Mouse (Mus musculus): ENCODE measurements around the gene Faap20.

Gene Faap20

GRCm38 (mm10) chr4:155249648-155250351, at the start of gene Faap20:
Gene Faap20 (plus strand): TSS chr4:155249802.
- peak; percentile 89 for DNase-seq (ENCODE audit: low read depth, low spot score)

- DNase-seq (ENCODE audit: low read depth, low spot score), result peak; percentile 69
These were observed 48.7 kb upstream of the Faap20 start for GRCm38 (mm10) chr4:155200861-155201390.

- no peak for DNase-seq (ENCODE audit: low read depth, low spot score)
These were observed 47.8 kb upstream of the Faap20 start for GRCm38 (mm10) chr4:155201764-155202163.

- no peak for DNase-seq (ENCODE audit: low read depth, low spot score)
These were observed 43.7 kb upstream of the Faap20 start for GRCm38 (mm10) chr4:155205919-155206318.

- DNase-seq (ENCODE audit: low read depth, low spot score), result no peak
These were observed 43.1 kb upstream of the Faap20 start for GRCm38 (mm10) chr4:155206498-155206897.

- DNase-seq (ENCODE audit: low read depth, low spot score), result no peak
These were observed 41.8 kb upstream of the Faap20 start for GRCm38 (mm10) chr4:155207841-155208240.

- no peak for DNase-seq (ENCODE audit: low read depth, low spot score)
These were observed 41.0 kb upstream of the Faap20 start for GRCm38 (mm10) chr4:155208613-155209012.

GRCm38 (mm10) chr4:155209079-155209478, 40.5 kb upstream of the Faap20 start:
- no peak for DNase-seq (ENCODE audit: low read depth, low spot score)

- DNase-seq (ENCODE audit: low read depth, low spot score), result no peak
These were observed 40.1 kb upstream of the Faap20 start for GRCm38 (mm10) chr4:155209494-155209893.

- DNase-seq (ENCODE audit: low read depth, low spot score), result no peak
These were observed 36.4 kb upstream of the Faap20 start for GRCm38 (mm10) chr4:155213052-155213751.

- DNase-seq (ENCODE audit: low read depth, low spot score), result no peak
These were observed 35.9 kb upstream of the Faap20 start for GRCm38 (mm10) chr4:155213752-155214054.

GRCm38 (mm10) chr4:155214188-155214587, 35.4 kb upstream of the Faap20 start:
- no peak for DNase-seq (ENCODE audit: low read depth, low spot score)

GRCm38 (mm10) chr4:155214793-155215192, 34.8 kb upstream of the Faap20 start:
- no peak for DNase-seq (ENCODE audit: low read depth, low spot score)

GRCm38 (mm10) chr4:155215203-155215602, 34.4 kb upstream of the Faap20 start:
- DNase-seq (ENCODE audit: low read depth, low spot score), result no peak

- no peak for DNase-seq (ENCODE audit: low read depth, low spot score)
These were observed 33.6 kb upstream of the Faap20 start for GRCm38 (mm10) chr4:155215773-155216630.

- no peak for DNase-seq (ENCODE audit: low read depth, low spot score)
These were observed 32.1 kb upstream of the Faap20 start for GRCm38 (mm10) chr4:155217241-155218103.

GRCm38 (mm10) chr4:155218104-155218732, 31.4 kb upstream of the Faap20 start:
- DNase-seq (ENCODE audit: low read depth, low spot score), result peak; percentile 47

- DNase-seq (ENCODE audit: low read depth, low spot score), result no peak
These were observed 30.1 kb upstream of the Faap20 start for GRCm38 (mm10) chr4:155219271-155220212.

Measured in R1 (cell line).